Mouse (Mus musculus) C2C12 (cell line): ENCODE results near the gene Pou2af1. TPM values are rescaled to one million over a fixed set of nuclear protein-coding genes. Genes with fewer than 3 reads are reported as not detected.

Experiments
- H3K27me3 ChIP-seq: one replicate; pipeline ENCODE4 v1.6.1; 2011; ENCODE audit not compliant: control insufficient read depth, insufficient read depth, insufficient read length
- H3K36me3 ChIP-seq: one replicate; pipeline ENCODE4 v1.6.1; 2011; ENCODE audit not compliant: control insufficient read depth, insufficient read depth
- H3K4me3 ChIP-seq: one replicate; pipeline ENCODE4 v1.5.1; 2011; ENCODE audit warnings: mild to moderate bottlenecking, control low read depth; ENCODE audit not compliant: poor library complexity, insufficient read depth, severe bottlenecking
- H3K79me2 ChIP-seq: one replicate; pipeline ENCODE4 v1.6.1; 2011; ENCODE audit not compliant: control insufficient read depth, insufficient read depth
- H3K79me3 ChIP-seq: one replicate; pipeline ENCODE4 v1.6.1; 2011; ENCODE audit warnings: low read depth, control low read depth
- H3ac ChIP-seq: one replicate; pipeline ENCODE3; 2011; ENCODE audit warnings: low read depth; ENCODE audit not compliant: control insufficient read depth, insufficient read length
- CEBPB ChIP-seq: IDR thresholded peaks from one replicate; pipeline ENCODE4 v1.6.1; 2011; ENCODE audit warnings: low read depth, mild to moderate bottlenecking, control low read depth, moderate library complexity
- CTCF ChIP-seq: IDR thresholded peaks from one replicate; pipeline ENCODE4 v1.5.1; 2011; ENCODE audit not compliant: control insufficient read depth, insufficient read depth, insufficient read length
- FOSL1 ChIP-seq: IDR thresholded peaks from one replicate; pipeline ENCODE4 v1.8.0; 2011; ENCODE audit warnings: mild to moderate bottlenecking, low read length; ENCODE audit not compliant: poor library complexity, insufficient read depth, severe bottlenecking
- MAX ChIP-seq: IDR thresholded peaks from one replicate; pipeline ENCODE4 v1.6.1; 2011; ENCODE audit warnings: mild to moderate bottlenecking, control low read depth
- MYOD1 ChIP-seq: IDR thresholded peaks from one replicate; pipeline ENCODE4 v1.6.1; 2011; ENCODE audit warnings: low read depth; ENCODE audit not compliant: control insufficient read depth, insufficient read length
- MYOG ChIP-seq: IDR thresholded peaks from one replicate; pipeline ENCODE4 v1.6.1; 2011; ENCODE audit not compliant: control insufficient read depth, insufficient read length; ENCODE audit errors: extremely low read depth
- USF1 ChIP-seq: IDR thresholded peaks from one replicate; pipeline ENCODE4 v1.6.1; 2011; ENCODE audit warnings: low read depth, mild to moderate bottlenecking, control low read depth, moderate library complexity
- polyA plus RNA-seq: library from polyadenylated mRNA; unstranded; fragments of >200 nt; fragmentation: generic; extraction: Trizol; gene quantifications from one replicate; pipeline ENCODE4 v1.2.1, GENCODE M21; 2012; ENCODE audit warnings: missing spikeins

Pou2af1 gene
- polyA plus RNA-seq, 1 experiment, result 0.01 TPM

GRCm38 (mm10) chr9:51238741-51239385 is 25.4 kb downstream of the Pou2af1 start:
- no peak overlapping the region for H3ac ChIP-seq
- no peaks in the 10 kb centered on the region for H3K27me3 ChIP-seq
- no peaks in the 10 kb centered on the region for H3K36me3 ChIP-seq
- TF ChIP-seq MYOG (no peak), FOSL1 (no peak), MAX (no peak), USF1 (no peak), CEBPB (no peak), CTCF (no peak), MYOD1 (no peak)
- no peaks in the 10 kb centered on the region for H3K79me2 ChIP-seq
- no peak overlapping the region for H3K4me3 ChIP-seq
- no peaks in the 10 kb centered on the region for H3K79me3 ChIP-seq

- no peaks in the 10 kb centered on the region for H3K79me2 ChIP-seq
Measured at GRCm38 (mm10) chr9:51256780-51257502, 43.4 kb downstream of the Pou2af1 start.

GRCm38 (mm10) chr9:51258426-51258825 is 44.9 kb downstream of the Pou2af1 start:
- TF ChIP-seq FOSL1, result no peak
- TF ChIP-seq USF1, result no peak
- no peak for TF ChIP-seq MYOD1
- no peak for TF ChIP-seq MAX
- no peak for TF ChIP-seq CTCF
- TF ChIP-seq CEBPB, result no peak
- no peak for TF ChIP-seq MYOG
- Histone ChIP-seq H3ac (no peak overlapping the region), H3K27me3 (no peaks in the 10 kb centered on the region), H3K4me3 (no peak overlapping the region), H3K36me3 (no peaks in the 10 kb centered on the region), H3K79me2 (no peaks in the 10 kb centered on the region), H3K79me3 (no peaks in the 10 kb centered on the region)

More at GRCm38 (mm10) chr9:51256780-51257502, 43.4 kb downstream of the Pou2af1 start:
- no peak overlapping the region for H3K4me3 ChIP-seq
- TF ChIP-seq MAX (no peak), MYOD1 (no peak), FOSL1 (no peak), CTCF (no peak), USF1 (no peak), MYOG (no peak), CEBPB (no peak)
- H3K36me3 ChIP-seq, result no peaks in the 10 kb centered on the region
- no peaks in the 10 kb centered on the region for H3K27me3 ChIP-seq
- no peaks in the 10 kb centered on the region for H3K79me3 ChIP-seq
- H3ac ChIP-seq, result no peak overlapping the region

DNA sequence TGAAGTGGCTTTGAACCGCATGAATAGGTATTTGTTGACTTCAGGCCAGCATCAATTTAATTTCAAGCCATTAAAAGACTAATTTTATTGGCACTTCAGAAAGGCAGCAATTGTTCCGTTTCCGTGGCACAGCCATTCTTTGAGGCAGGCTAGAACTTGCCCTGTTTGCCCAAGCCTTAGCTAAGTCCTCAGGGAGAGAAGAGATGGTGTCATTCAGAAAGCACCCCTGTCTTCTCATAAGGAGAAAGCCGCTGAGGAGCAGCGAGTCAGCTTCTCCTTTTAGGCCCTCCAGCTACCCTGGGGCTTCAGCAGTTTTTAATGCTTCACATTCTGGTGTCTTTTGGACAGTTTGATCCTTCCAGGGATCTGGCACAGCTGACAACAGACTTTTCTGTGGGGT is 55.3 kb downstream of the Pou2af1 start:
- Histone ChIP-seq H3K27me3 (peaks cover 3% of the 10 kb centered on the region), H3K36me3 (no peaks in the 10 kb centered on the region), H3K4me3 (no peak overlapping the region), H3ac (no peak overlapping the region), H3K79me3 (no peaks in the 10 kb centered on the region), H3K79me2 (no peaks in the 10 kb centered on the region)
- TF ChIP-seq CEBPB, result no peak
- no peak for TF ChIP-seq MYOG
- TF ChIP-seq CTCF, result no peak
- no peak for TF ChIP-seq MYOD1
- TF ChIP-seq USF1, result no peak
- no peak for TF ChIP-seq MAX
- no peak for TF ChIP-seq FOSL1

- Histone ChIP-seq H3K36me3 (no peaks in the 10 kb centered on the region), H3K27me3 (peaks cover 3% of the 10 kb centered on the region), H3K79me3 (no peaks in the 10 kb centered on the region), H3K79me2 (no peaks in the 10 kb centered on the region), H3ac (no peak overlapping the region), H3K4me3 (no peak overlapping the region)
- TF ChIP-seq FOSL1, result no peak
- TF ChIP-seq MAX, result no peak
- TF ChIP-seq CEBPB, result no peak
- no peak for TF ChIP-seq CTCF
- TF ChIP-seq USF1, result no peak
- TF ChIP-seq MYOG, result no peak
- no peak for TF ChIP-seq MYOD1
Measured at GRCm38 (mm10) chr9:51271073-51271472, 57.6 kb downstream of the Pou2af1 start.

- Histone ChIP-seq H3K36me3 (no peaks in the 10 kb centered on the region), H3K27me3 (peaks cover 3% of the 10 kb centered on the region), H3K79me2 (no peaks in the 10 kb centered on the region), H3ac (no peak overlapping the region), H3K4me3 (no peak overlapping the region), H3K79me3 (no peaks in the 10 kb centered on the region)
- TF ChIP-seq USF1, result no peak
- no peak for TF ChIP-seq MYOD1
- TF ChIP-seq CTCF, result no peak
- TF ChIP-seq FOSL1, result no peak
- no peak for TF ChIP-seq MAX
Measured at GRCm38 (mm10) chr9:51272102-51272501, 58.6 kb downstream of the Pou2af1 start.
